Mouse (Mus musculus) layer of hippocampus, postnatal 14 days (tissue): ENCODE measurements around the gene Mrtfb. TPM values are rescaled to one million over a fixed set of nuclear protein-coding genes. Genes with fewer than 3 reads are reported as not detected.

Experiments used
- DNase-seq, 2 experiments: peaks; one replicate each; pipeline ENCODE4 v3.0.0; 2021 to 2022; ENCODE audit warnings: low spot score in 2 of 2, mixed read lengths in 1 of 2
- long read RNA-seq, 2 experiments: library from polyadenylated mRNA; stranded (forward); transcript quantifications; one replicate each; pipeline ENCODE4 v2.0.0; 2021
- total RNA-seq, 2 experiments: library from RNA; stranded (reverse); gene quantifications; 2 replicates each; pipeline ENCODE4 v1.2.3; 2021

Mrtfb gene
- 100 to 1,000 TPM; 118 to 123 TPM for total RNA-seq
- long read RNA-seq, experiment 1, full-length matches to known transcripts, result 1 of 15 reads
- long read RNA-seq, experiment 1, partial matches to known transcripts, result 11 of 15 reads
- long read RNA-seq, experiment 1, other reads (novel, unspliced or antisense), result 3 of 15 reads
- long read RNA-seq, experiment 2, full-length matches to known transcripts, result 2 of 21 reads
- long read RNA-seq, experiment 2, partial matches to known transcripts, result 18 of 21 reads
- long read RNA-seq, experiment 2, other reads (novel, unspliced or antisense), result 1 of 21 reads

- peak; percentile 79 to 92 for DNase-seq
Measured at GRCm38 (mm10) chr16:13255855-13256635, at the start of gene Mrtfb. TSS of gene Mrtfb (plus strand) at chr16:13256481.

DNA sequence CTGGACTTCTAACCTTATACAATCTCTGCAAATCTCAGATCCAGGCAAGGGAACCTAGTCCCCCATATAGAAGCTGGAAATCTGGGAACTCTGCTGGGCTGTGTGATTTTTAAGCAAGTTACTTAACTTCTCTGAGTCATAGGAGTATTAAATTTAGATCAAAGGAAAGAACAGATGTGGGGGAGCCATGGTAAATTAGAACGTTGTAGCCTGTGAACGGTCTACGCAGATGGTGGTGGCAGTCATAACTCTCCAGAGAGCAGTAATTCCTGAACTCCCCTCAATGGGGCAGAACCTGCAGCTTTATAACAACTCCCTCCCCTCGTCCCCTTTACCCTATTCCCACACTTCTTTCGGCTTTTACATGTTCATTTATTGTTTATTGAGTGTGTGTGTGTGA, 48.6 kb upstream of the Mrtfb start:
- DNase-seq, result no peak

DNA sequence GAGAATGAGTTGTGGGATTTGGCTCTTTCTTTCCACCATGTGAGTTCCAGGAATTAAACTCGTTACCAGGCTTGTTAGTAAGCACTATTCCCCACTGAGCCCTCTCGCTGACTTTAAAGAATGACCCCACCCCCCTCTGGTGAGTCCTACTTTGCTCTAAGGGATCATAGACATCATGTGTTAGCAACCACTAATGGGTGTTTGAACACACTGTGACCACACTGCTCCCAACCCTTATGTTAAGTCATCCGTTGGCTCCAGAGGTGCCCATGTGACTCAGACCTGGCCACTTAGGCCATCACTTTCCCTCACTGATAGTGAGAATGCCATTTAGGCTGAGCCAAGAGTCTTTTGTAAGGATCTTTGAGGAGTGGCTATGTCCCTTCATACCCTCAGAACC, 48.2 kb upstream of the Mrtfb start:
- DNase-seq, result no peak

GRCm38 (mm10) chr16:13212781-13213180, 43.5 kb upstream of the Mrtfb start:
- DNase-seq, result no peak

GRCm38 (mm10) chr16:13216116-13216952, 39.9 kb upstream of the Mrtfb start:
- no peak for DNase-seq

DNA sequence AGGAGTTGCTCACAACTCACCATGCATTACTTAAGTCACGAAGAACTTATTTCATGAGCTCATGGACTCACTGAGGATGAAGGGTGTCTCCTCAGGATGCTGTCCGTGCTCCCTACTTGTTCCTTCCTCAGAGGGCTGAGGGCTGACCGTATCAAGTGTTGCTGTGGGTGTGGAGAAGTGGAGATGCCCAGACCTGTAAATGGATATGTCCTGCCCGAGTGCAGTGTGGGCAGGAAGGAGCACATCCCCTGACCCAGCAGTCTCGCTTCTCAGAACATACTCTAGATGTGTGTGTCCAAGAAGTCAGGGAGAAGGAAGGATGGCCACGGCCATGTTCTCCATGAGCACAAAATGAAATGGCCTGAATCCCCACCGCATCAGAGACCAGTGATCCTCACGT, 38.3 kb upstream of the Mrtfb start:
- no peak for DNase-seq

DNA sequence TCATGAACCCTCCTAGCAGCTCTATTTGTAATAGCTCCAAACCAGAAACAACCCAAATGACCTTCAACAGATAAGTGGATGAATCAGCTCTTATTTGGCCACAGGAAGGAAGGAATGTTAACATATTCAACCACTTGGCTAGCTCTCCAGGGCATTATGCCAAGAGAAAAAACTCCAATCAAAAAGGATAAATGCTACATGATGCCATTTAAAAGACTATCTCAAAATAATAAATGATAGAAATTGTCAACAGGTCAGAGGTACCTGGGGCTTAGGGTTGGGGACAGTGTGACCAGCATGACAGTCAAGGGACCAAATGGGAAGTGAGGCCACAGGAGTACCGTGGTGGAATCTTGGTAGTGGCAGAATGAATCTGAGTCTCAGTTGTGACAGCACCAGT, 34.8 kb upstream of the Mrtfb start:
- no peak for DNase-seq

GRCm38 (mm10) chr16:13232043-13232442, 24.2 kb upstream of the Mrtfb start:
- DNase-seq, result no peak

DNA sequence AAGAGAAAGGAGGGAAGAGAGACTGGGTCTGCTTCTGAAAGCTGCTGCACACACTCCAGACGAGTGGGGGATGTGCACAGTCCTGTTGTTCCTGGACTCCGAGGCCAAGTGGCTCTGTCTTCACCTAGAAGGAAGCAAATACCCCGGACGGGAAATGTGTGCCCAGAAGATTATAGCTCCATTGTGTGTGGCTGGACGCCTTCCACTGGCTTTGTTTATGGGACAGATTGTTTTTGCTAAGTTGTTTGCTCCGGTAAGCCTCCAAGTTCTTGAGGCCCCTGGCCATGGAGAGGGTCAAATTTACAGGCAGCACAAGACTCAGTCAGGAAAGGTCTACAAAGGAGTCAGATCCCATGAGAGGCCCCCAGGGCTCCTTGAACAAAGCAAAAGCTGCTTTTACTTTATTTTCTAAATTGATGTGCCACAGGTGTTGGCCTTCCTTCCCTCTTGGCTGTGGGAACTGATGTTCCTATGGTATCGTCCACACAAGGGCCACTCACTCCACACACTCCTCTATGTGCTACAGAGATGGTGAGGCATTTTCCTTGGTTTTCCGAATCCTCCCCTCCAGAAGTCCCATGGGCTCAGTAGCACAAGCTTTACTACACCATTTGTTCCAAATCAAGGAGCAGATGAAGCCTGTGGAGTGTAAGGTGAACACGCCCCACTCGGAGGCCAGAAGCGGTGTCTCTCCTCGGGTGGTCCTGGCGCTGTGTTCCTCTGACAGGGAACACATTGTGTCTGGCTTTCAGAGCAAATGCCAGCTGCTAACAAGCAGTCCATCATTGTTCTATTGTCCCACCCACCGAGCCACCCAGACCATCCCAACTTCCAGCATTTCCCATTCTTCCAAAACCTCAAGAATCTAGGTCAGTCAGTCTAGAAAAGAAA, 23.1 kb upstream of the Mrtfb start:
- no peak for DNase-seq

DNA sequence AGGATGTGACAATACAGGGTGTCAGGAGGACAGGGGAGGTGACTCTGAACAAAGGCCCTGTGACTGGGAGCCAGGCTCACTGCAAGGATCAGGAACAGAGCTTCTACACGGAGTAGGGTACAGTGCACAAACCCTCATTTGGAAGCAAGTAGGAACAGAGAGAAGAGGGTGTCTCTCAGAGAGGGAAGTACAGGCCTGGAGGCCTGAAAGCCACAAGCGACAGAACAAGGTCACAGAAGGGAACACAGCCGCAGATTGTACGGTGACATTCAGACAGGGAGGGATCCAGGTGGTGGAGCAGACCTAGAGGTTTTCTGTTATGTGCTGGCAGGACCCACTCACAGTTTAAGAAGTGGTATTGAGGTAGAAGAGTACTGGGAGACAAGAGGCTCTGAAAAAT, 17.2 kb upstream of the Mrtfb start:
- DNase-seq, result no peak

- no peak for DNase-seq
Measured at GRCm38 (mm10) chr16:13239544-13239943, 16.7 kb upstream of the Mrtfb start.

- no peak for DNase-seq
Measured at GRCm38 (mm10) chr16:13240326-13240725, 16.0 kb upstream of the Mrtfb start.

DNA sequence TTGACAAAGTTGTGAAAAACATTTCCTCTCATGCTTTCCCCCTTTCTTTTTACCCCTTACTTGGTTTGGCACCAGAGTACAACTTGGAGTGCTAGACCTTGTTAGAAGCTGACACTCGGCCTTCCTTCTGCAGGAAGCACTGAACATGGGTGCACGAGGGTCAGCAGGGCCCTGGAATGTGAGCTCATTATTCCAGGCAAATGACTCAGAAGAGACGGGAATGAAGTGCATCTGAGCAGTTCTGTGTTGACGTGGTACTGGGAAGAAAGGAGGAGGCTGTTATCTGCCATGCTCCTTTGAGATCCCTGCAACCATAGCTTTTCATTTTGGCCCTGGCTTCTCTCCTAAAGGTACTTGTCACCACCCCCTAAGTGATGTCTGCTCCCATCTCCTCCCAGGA, 10.6 kb upstream of the Mrtfb start:
- no peak for DNase-seq

- DNase-seq, result no peak
Measured at GRCm38 (mm10) chr16:13246855-13247254, 9.4 kb upstream of the Mrtfb start.

- no peak for DNase-seq
Measured at GRCm38 (mm10) chr16:13250061-13250460, 6.2 kb upstream of the Mrtfb start.

- no peak for DNase-seq
Measured at GRCm38 (mm10) chr16:13256667-13257527, 616 bp downstream of the Mrtfb start.

DNA sequence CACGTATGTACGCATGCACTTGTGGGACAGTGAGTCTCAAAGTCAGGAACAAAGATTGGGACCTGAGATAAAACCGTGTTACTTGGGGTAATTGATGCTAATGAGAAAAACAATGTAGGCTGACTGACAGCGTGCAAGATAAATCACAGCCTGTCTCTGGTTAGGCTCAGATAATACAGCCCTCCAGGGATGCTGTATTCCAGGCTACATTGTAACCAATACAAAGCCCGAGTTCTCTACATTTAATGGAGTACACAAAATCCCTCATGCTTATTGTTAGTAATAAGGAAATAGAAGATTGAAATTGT, 1.2 kb downstream of the Mrtfb start:
- no peak for DNase-seq

GRCm38 (mm10) chr16:13259026-13259425, 2.7 kb downstream of the Mrtfb start:
- no peak for DNase-seq

- no peak for DNase-seq
Measured at GRCm38 (mm10) chr16:13266312-13266711, 10.0 kb downstream of the Mrtfb start.

DNA sequence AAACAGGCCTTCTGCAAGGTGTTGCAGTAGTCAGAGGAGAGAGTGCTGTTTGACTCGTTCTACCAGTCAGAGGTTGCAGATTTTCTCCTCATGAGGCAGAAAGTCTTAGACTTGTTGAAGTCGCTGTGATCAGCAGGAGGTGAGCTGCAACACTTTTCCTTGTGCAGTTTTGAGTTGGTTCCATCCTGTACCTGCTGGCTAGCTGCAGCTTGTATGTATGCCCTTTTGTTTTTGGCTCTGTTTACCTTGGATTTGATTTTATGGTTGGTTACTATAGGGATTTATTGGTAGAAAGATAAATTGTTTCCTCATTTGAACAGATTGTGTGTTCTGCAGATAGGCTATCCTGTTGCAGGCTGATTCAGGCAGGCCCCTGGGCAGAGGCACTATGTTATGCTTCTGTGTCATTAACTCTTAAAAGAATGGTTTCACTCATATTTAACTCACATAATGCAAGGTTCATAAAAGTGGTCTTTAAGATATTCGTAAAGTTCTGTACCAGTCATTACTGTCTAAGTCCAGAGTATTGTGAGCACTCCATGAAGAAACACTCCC, 11.1 kb downstream of the Mrtfb start:
- DNase-seq, result no peak
